Mouse (Mus musculus): ENCODE results near the gene Map4k3. TPM values are rescaled to one million over a fixed set of nuclear protein-coding genes. Genes with fewer than 3 reads are reported as not detected.
"Not testable (repeated sequence)": the region's sequence is repeated elsewhere in the genome, so short reads cannot be mapped to it uniquely, and the experiment has no call there.

The Map4k3 gene
- total RNA-seq, 2 experiments from 2014 or later = 45.0 to 50.5 TPM

- DNase-seq = no peak
Observed at GRCm38 (mm10) chr17:80564611-80564924, 163.7 kb downstream of the Map4k3 start.

- not testable (repeated sequence) for DNase-seq
Observed at GRCm38 (mm10) chr17:80563762-80564610, 164.3 kb downstream of the Map4k3 start.

- DNase-seq = no peak
Observed at GRCm38 (mm10) chr17:80562792-80563191, 165.5 kb downstream of the Map4k3 start.

- DNase-seq = peak; percentile 61 to 81
Observed at GRCm38 (mm10) chr17:80560669-80561401, 167.4 kb downstream of the Map4k3 start.

- DNase-seq = no peak
Observed at GRCm38 (mm10) chr17:80559745-80560144, 168.5 kb downstream of the Map4k3 start.

- DNase-seq = peak; percentile 53 to 68
Observed at GRCm38 (mm10) chr17:80559050-80559449, 169.2 kb downstream of the Map4k3 start.

- DNase-seq = no peak
Observed at GRCm38 (mm10) chr17:80558583-80558982, 169.7 kb downstream of the Map4k3 start.

- no peak for DNase-seq
Observed at GRCm38 (mm10) chr17:80557461-80557860, 170.8 kb downstream of the Map4k3 start.

GRCm38 (mm10) chr17:80553318-80554270, 174.7 kb downstream of the Map4k3 start:
- DNase-seq = peak; percentile 81 to 91

GRCm38 (mm10) chr17:80552653-80553052, 175.6 kb downstream of the Map4k3 start:
- DNase-seq = no peak

GRCm38 (mm10) chr17:80550981-80551380, 177.3 kb downstream of the Map4k3 start:
- DNase-seq = no peak

GRCm38 (mm10) chr17:80546846-80547245, 181.4 kb downstream of the Map4k3 start:
- DNase-seq = no peak

- DNase-seq = no peak
Observed at GRCm38 (mm10) chr17:80546227-80546626, 182.1 kb downstream of the Map4k3 start.

- DNase-seq = no peak
Observed at GRCm38 (mm10) chr17:80543646-80544045, 184.6 kb downstream of the Map4k3 start.

GRCm38 (mm10) chr17:80537136-80537535, 191.1 kb downstream of the Map4k3 start:
- no peak for DNase-seq

- DNase-seq = peak in 1 of 2 experiments; percentile 23
Observed at GRCm38 (mm10) chr17:80535633-80536032, 192.7 kb downstream of the Map4k3 start.

GRCm38 (mm10) chr17:80531351-80531750, 196.9 kb downstream of the Map4k3 start:
- not testable (repeated sequence) for DNase-seq

Other genes starting within 250 kb of the Map4k3 start
- 10 to 100 TPM; 28.1 to 29.3 TPM for gene Sos1, start 248.0 kb downstream of the Map4k3 start, total RNA-seq (2021)
- gene Cdkl4, start 150.7 kb downstream of the Map4k3 start, total RNA-seq (2021) = under 1 TPM in 1 of 2 experiments, not detected in 1; 0.20 TPM
- 10 to 100 TPM in 1 of 2 experiments, 1 to 10 TPM in 1; 7.6 to 12.2 TPM for gene Tmem178, start 216.1 kb upstream of the Map4k3 start, total RNA-seq (2021)

Data from adrenal gland, postnatal 36 days (tissue).